Mouse (Mus musculus) left cerebral cortex, adult 8-10 months (tissue): Measurements from ENCODE around the gene Uba5. TPM values are rescaled to one million over a fixed set of nuclear protein-coding genes. Genes with fewer than 3 reads are reported as not detected.

Experiments
- DNase-seq, 2 experiments: peaks; one replicate each; pipeline ENCODE4 v3.0.0; 2022; ENCODE audit warnings: low spot score in 2 of 2
- total RNA-seq, 4 experiments: library from RNA; stranded (reverse); gene quantifications; 2 replicates each; pipeline ENCODE4 v1.2.4; 2022

Gene Uba5
- total RNA-seq, 4 experiments from 2014 or later: 34.9 to 38.8 (median 36.2) TPM

- DNase-seq: peak; percentile 81 to 88
Measured at GRCm38 (mm10) chr9:104063244-104063961, 469 bp upstream of the Uba5 start, which contains the start of gene Acad11. Acad11 (plus strand) TSS chr9:104063377.

- DNase-seq: no peak
Measured at GRCm38 (mm10) chr9:104051028-104051427, 11.9 kb downstream of the Uba5 start.

GRCm38 (mm10) chr9:104043676-104044075 lies 19.3 kb downstream of the Uba5 start:
- DNase-seq: no peak

GRCm38 (mm10) chr9:104040362-104040761 lies 22.6 kb downstream of the Uba5 start, which contains the start of gene Gm28305:
Gm28305 (plus strand) TSS chr9:104040662.
- no peak for DNase-seq

- no peak for DNase-seq
Measured at GRCm38 (mm10) chr9:104039742-104040141, 23.2 kb downstream of the Uba5 start.

- DNase-seq: no peak
Measured at GRCm38 (mm10) chr9:104039031-104039695, 23.8 kb downstream of the Uba5 start.

- DNase-seq: no peak
Measured at GRCm38 (mm10) chr9:104038266-104038665, 24.7 kb downstream of the Uba5 start.

- DNase-seq: peak; percentile 46 to 65
Measured at GRCm38 (mm10) chr9:104035261-104036015, 27.5 kb downstream of the Uba5 start.

- no peak for DNase-seq
Measured at GRCm38 (mm10) chr9:104034718-104035117, 28.2 kb downstream of the Uba5 start.

- no peak for DNase-seq
Measured at GRCm38 (mm10) chr9:104034231-104034630, 28.7 kb downstream of the Uba5 start.

- DNase-seq: no peak
Measured at GRCm38 (mm10) chr9:104029861-104030260, 33.1 kb downstream of the Uba5 start.

- DNase-seq: no peak
Measured at GRCm38 (mm10) chr9:104027186-104027585, 35.7 kb downstream of the Uba5 start.

GRCm38 (mm10) chr9:104021026-104021425 lies 41.9 kb downstream of the Uba5 start:
- no peak for DNase-seq

GRCm38 (mm10) chr9:104014526-104014925 lies 48.4 kb downstream of the Uba5 start:
- no peak for DNase-seq

GRCm38 (mm10) chr9:104002913-104003330 lies 60.0 kb downstream of the Uba5 start:
- peak in 1 of 2 experiments; percentile 57 for DNase-seq

GRCm38 (mm10) chr9:104001921-104002859 lies 60.7 kb downstream of the Uba5 start, which contains the start of gene Nphp3:
Nphp3 (plus strand) TSS chr9:104002544.
- peak; percentile 96 to 100 for DNase-seq

- no peak for DNase-seq
Measured at GRCm38 (mm10) chr9:104000601-104001000, 62.3 kb downstream of the Uba5 start.
